Mouse (Mus musculus): ENCODE measurements around the gene Fgf11. TPM values are rescaled to one million over a fixed set of nuclear protein-coding genes. Genes with fewer than 3 reads are reported as not detected.

Gene Fgf11
- polyA plus RNA-seq, 1 experiment from 2014 or later: 2.0 TPM

GRCm38 (mm10) chr11:69815155-69815554 is 13.5 kb upstream of the Fgf11 start, which contains the start of gene Gm39566:
Gm39566 (minus strand) TSS chr11:69815298.
- Histone ChIP-seq H3K27ac (replicated peaks in 1 of 2; ENCODE audit: control insufficient read depth in 1 of 2, insufficient read depth in 1 of 2, low read depth in 2 of 2, low read length in 2 of 2) (no peak within 1 kb of the TSS), H3K9ac (ENCODE audit: low read length) (no peak within 1 kb of the TSS), H3K4me1 (ENCODE audit: control insufficient read depth in 2 of 2, insufficient read depth in 2 of 2, low read length in 2 of 2) (no peaks in the 10 kb centered on the region), H3K36me3 (ENCODE audit: control insufficient read depth, insufficient read depth, low read length) (no peaks in the 10 kb centered on the region), H3K4me2 (ENCODE audit: low read length) (no peak within 1 kb of the TSS), H3K4me3 (ENCODE audit: control insufficient read depth in 1 of 2, insufficient read depth in 1 of 2, low read depth in 1 of 2, low read length in 2 of 2) (no peak within 1 kb of the TSS), H3K27me3 (ENCODE audit: control insufficient read depth, insufficient read depth, low read length) (no peaks in the 10 kb centered on the region), H3K9me3 (ENCODE audit: control insufficient read depth, low read length) (0 out of 2 replicates have a peak, but pooled peaks cover 4% of the 10 kb centered on the region)
- WGBS: 58% methylated on average over 10 of the region's 10 CpGs
- ATAC-seq (ENCODE audit: insufficient number of reproducible peaks, insufficient read depth, low FRiP score, low read depth): no peak

GRCm38 (mm10) chr11:69810280-69810679 is 8.6 kb upstream of the Fgf11 start:
- Histone ChIP-seq H3K27ac (replicated peaks in 1 of 2; ENCODE audit: control insufficient read depth in 1 of 2, insufficient read depth in 1 of 2, low read depth in 2 of 2, low read length in 2 of 2) (no peak overlapping the region), H3K9ac (ENCODE audit: low read length) (no peak overlapping the region), H3K4me1 (ENCODE audit: control insufficient read depth in 2 of 2, insufficient read depth in 2 of 2, low read length in 2 of 2) (no peaks in the 10 kb centered on the region), H3K36me3 (ENCODE audit: control insufficient read depth, insufficient read depth, low read length) (no peaks in the 10 kb centered on the region), H3K27me3 (ENCODE audit: control insufficient read depth, insufficient read depth, low read length) (peaks cover 8% of the 10 kb centered on the region; the same call in 1 of the 2 replicates), H3K9me3 (ENCODE audit: control insufficient read depth, low read length) (peaks cover 5% of the 10 kb centered on the region; the same call in 1 of the 2 replicates), H3K4me2 (ENCODE audit: low read length) (no peak overlapping the region), H3K4me3 (ENCODE audit: control insufficient read depth in 1 of 2, insufficient read depth in 1 of 2, low read depth in 1 of 2, low read length in 2 of 2) (no peak overlapping the region)
- no peak for ATAC-seq (ENCODE audit: insufficient number of reproducible peaks, insufficient read depth, low FRiP score, low read depth)

GRCm38 (mm10) chr11:69807641-69808040 is 6.0 kb upstream of the Fgf11 start:
- no peak overlapping the region for H3K27ac ChIP-seq (replicated peaks in 1 of 2; ENCODE audit: control insufficient read depth in 1 of 2, insufficient read depth in 1 of 2, low read depth in 2 of 2, low read length in 2 of 2)
- peaks cover 5% of the 10 kb centered on the region; the same call in 1 of the 2 replicates for H3K9me3 ChIP-seq (ENCODE audit: control insufficient read depth, low read length)
- H3K4me2 ChIP-seq (ENCODE audit: low read length): no peak overlapping the region
- H3K4me3 ChIP-seq (ENCODE audit: control insufficient read depth in 1 of 2, insufficient read depth in 1 of 2, low read depth in 1 of 2, low read length in 2 of 2): no peak overlapping the region
- H3K9ac ChIP-seq (ENCODE audit: low read length): no peak overlapping the region
- WGBS: 77% methylated on average over 2 of the region's 2 CpGs
- peaks cover 12% of the 10 kb centered on the region; the same call in 1 of the 2 replicates for H3K27me3 ChIP-seq (ENCODE audit: control insufficient read depth, insufficient read depth, low read length)
- H3K4me1 ChIP-seq (ENCODE audit: control insufficient read depth in 2 of 2, insufficient read depth in 2 of 2, low read length in 2 of 2): peaks cover 15 to 16% of the 10 kb centered on the region in 2 experiments; a peak in 3 of 4 replicates
- no peaks in the 10 kb centered on the region for H3K36me3 ChIP-seq (ENCODE audit: control insufficient read depth, insufficient read depth, low read length)
- no peak for ATAC-seq (ENCODE audit: insufficient number of reproducible peaks, insufficient read depth, low FRiP score, low read depth)

GRCm38 (mm10) chr11:69806378-69806777 is 4.7 kb upstream of the Fgf11 start:
- Histone ChIP-seq H3K9ac (ENCODE audit: low read length) (no peak overlapping the region), H3K9me3 (ENCODE audit: control insufficient read depth, low read length) (peaks cover 5% of the 10 kb centered on the region; the same call in 1 of the 2 replicates), H3K4me1 (ENCODE audit: control insufficient read depth in 2 of 2, insufficient read depth in 2 of 2, low read length in 2 of 2) (peaks cover 15 to 27% of the 10 kb centered on the region in 2 experiments), H3K4me2 (ENCODE audit: low read length) (no peak overlapping the region), H3K27me3 (ENCODE audit: control insufficient read depth, insufficient read depth, low read length) (peaks cover 18% of the 10 kb centered on the region; the same call in 1 of the 2 replicates), H3K4me3 (ENCODE audit: control insufficient read depth in 1 of 2, insufficient read depth in 1 of 2, low read depth in 1 of 2, low read length in 2 of 2) (no peak overlapping the region), H3K27ac (replicated peaks in 1 of 2; ENCODE audit: control insufficient read depth in 1 of 2, insufficient read depth in 1 of 2, low read depth in 2 of 2, low read length in 2 of 2) (no peak overlapping the region), H3K36me3 (ENCODE audit: control insufficient read depth, insufficient read depth, low read length) (no peaks in the 10 kb centered on the region)
- no peak for ATAC-seq (ENCODE audit: insufficient number of reproducible peaks, insufficient read depth, low FRiP score, low read depth)
- WGBS: 80% methylated on average over 4 of the region's 4 CpGs

GRCm38 (mm10) chr11:69804972-69805909 is 3.6 kb upstream of the Fgf11 start, which contains the start of gene Tmem102:
Tmem102 (minus strand) TSS chr11:69805624.
- 14% methylated on average over 29 of the region's 29 CpGs for WGBS
- peak within 1 kb of the TSS; percentile 69 for H3K9ac ChIP-seq (ENCODE audit: low read length)
- H3K36me3 ChIP-seq (ENCODE audit: control insufficient read depth, insufficient read depth, low read length): no peaks in the 10 kb centered on the region
- H3K4me3 ChIP-seq (ENCODE audit: control insufficient read depth in 1 of 2, insufficient read depth in 1 of 2, low read depth in 1 of 2, low read length in 2 of 2): peak within 1 kb of the TSS; percentile 9 to 46; a peak in 3 of 4 replicates
- H3K9me3 ChIP-seq (ENCODE audit: control insufficient read depth, low read length): peaks cover 5% of the 10 kb centered on the region; the same call in 1 of the 2 replicates
- ATAC-seq (ENCODE audit: insufficient number of reproducible peaks, insufficient read depth, low FRiP score, low read depth): no peak
- H3K4me1 ChIP-seq (ENCODE audit: control insufficient read depth in 2 of 2, insufficient read depth in 2 of 2, low read length in 2 of 2): peaks cover 17 to 38% of the 10 kb centered on the region in 2 experiments
- peak within 1 kb of the TSS; percentile 95 for H3K4me2 ChIP-seq (ENCODE audit: low read length)
- no peak within 1 kb of the TSS for H3K27ac ChIP-seq (replicated peaks in 1 of 2; ENCODE audit: control insufficient read depth in 1 of 2, insufficient read depth in 1 of 2, low read depth in 2 of 2, low read length in 2 of 2)
- H3K27me3 ChIP-seq (ENCODE audit: control insufficient read depth, insufficient read depth, low read length): peaks cover 18% of the 10 kb centered on the region; the same call in 1 of the 2 replicates

- Histone ChIP-seq H3K4me1 (ENCODE audit: control insufficient read depth in 2 of 2, insufficient read depth in 2 of 2, low read length in 2 of 2) (peaks cover 20 to 45% of the 10 kb centered on the region in 2 experiments), H3K27me3 (ENCODE audit: control insufficient read depth, insufficient read depth, low read length) (peaks cover 18% of the 10 kb centered on the region; the same call in 1 of the 2 replicates)
Measured at GRCm38 (mm10) chr11:69804652-69804940, 2.9 kb upstream of the Fgf11 start.

GRCm38 (mm10) chr11:69803786-69804651 is 2.4 kb upstream of the Fgf11 start:
- H3K4me1 ChIP-seq (ENCODE audit: control insufficient read depth in 2 of 2, insufficient read depth in 2 of 2, low read length in 2 of 2): peaks cover 25 to 51% of the 10 kb centered on the region in 2 experiments
- H3K9me3 ChIP-seq (ENCODE audit: control insufficient read depth, low read length): peaks cover 5% of the 10 kb centered on the region; the same call in 1 of the 2 replicates
- peak overlapping the region; percentile 46 to 65 for H3K4me3 ChIP-seq (ENCODE audit: control insufficient read depth in 1 of 2, insufficient read depth in 1 of 2, low read depth in 1 of 2, low read length in 2 of 2)
- H3K36me3 ChIP-seq (ENCODE audit: control insufficient read depth, insufficient read depth, low read length): no peaks in the 10 kb centered on the region
- no peak overlapping the region for H3K27ac ChIP-seq (replicated peaks in 1 of 2; ENCODE audit: control insufficient read depth in 1 of 2, insufficient read depth in 1 of 2, low read depth in 2 of 2, low read length in 2 of 2)
- ATAC-seq (ENCODE audit: insufficient number of reproducible peaks, insufficient read depth, low FRiP score, low read depth): peak; percentile 36; the same call in 1 of the 2 replicates
- 2% methylated on average over 60 of the region's 60 CpGs for WGBS
- H3K9ac ChIP-seq (ENCODE audit: low read length): peak overlapping the region; percentile 69
- peaks cover 18% of the 10 kb centered on the region; the same call in 1 of the 2 replicates for H3K27me3 ChIP-seq (ENCODE audit: control insufficient read depth, insufficient read depth, low read length)
- H3K4me2 ChIP-seq (ENCODE audit: low read length): peak overlapping the region; percentile 95

More at GRCm38 (mm10) chr11:69804652-69804940, 2.9 kb upstream of the Fgf11 start:
- H3K4me3 ChIP-seq (ENCODE audit: control insufficient read depth in 1 of 2, insufficient read depth in 1 of 2, low read depth in 1 of 2, low read length in 2 of 2): peak overlapping the region in 1 of 2 experiments; percentile 46; a peak in 2 of 4 replicates
- no peak for ATAC-seq (ENCODE audit: insufficient number of reproducible peaks, insufficient read depth, low FRiP score, low read depth)
- no peak overlapping the region for H3K27ac ChIP-seq (replicated peaks in 1 of 2; ENCODE audit: control insufficient read depth in 1 of 2, insufficient read depth in 1 of 2, low read depth in 2 of 2, low read length in 2 of 2)
- H3K9me3 ChIP-seq (ENCODE audit: control insufficient read depth, low read length): peaks cover 5% of the 10 kb centered on the region; the same call in 1 of the 2 replicates
- peak overlapping the region; percentile 69; the same call in 1 of the 2 replicates for H3K9ac ChIP-seq (ENCODE audit: low read length)
- no peaks in the 10 kb centered on the region for H3K36me3 ChIP-seq (ENCODE audit: control insufficient read depth, insufficient read depth, low read length)
- peak overlapping the region; percentile 95 for H3K4me2 ChIP-seq (ENCODE audit: low read length)
- 10% methylated on average over 12 of the region's 12 CpGs for WGBS
